Mouse (Mus musculus): ENCODE results near the gene Cspg5. TPM values are rescaled to one million over a fixed set of nuclear protein-coding genes. Genes with fewer than 3 reads are reported as not detected.

The Cspg5 gene
- polyA plus RNA-seq, 1 experiment from 2014 or later = 3.5 TPM

DNA sequence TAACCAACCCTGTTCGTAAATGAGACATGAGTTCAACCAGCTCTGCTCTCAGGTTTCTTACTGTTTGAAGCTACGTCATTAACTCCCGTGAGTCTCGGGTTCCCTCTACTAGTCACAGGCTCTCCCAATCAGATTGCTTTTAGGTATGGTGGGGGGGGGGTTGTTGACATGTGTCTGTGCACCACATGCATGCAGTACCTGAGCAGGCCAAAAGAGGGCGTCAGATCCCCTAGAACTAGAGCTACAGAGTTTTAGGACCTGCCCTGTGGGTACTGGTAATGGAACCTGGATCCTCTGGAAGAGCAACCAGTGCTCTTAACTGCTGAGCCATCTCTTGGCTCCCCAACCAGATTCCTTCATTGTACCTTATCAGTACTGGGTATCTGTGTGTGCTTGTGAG lies 32.3 kb downstream of the Cspg5 start:
- Histone ChIP-seq H3K27me3 (ENCODE audit: insufficient read depth, low read length) (no peaks in the 10 kb centered on the region), H3K9ac (no peak overlapping the region), H3K9me3 (ENCODE audit: low read depth, low read length) (no peaks in the 10 kb centered on the region), H3K36me3 (ENCODE audit: insufficient read depth) (no peaks in the 10 kb centered on the region), H3K4me3 (ENCODE audit: low read depth, low read length) (no peak overlapping the region), H3K4me1 (ENCODE audit: insufficient read depth) (no peaks in the 10 kb centered on the region), H3K27ac (ENCODE audit: low read depth) (no peak overlapping the region), H3K4me2 (no peak overlapping the region)
- WGBS = 60% methylated on average over 5 of the region's 5 CpGs
- no peak for ATAC-seq (ENCODE audit: insufficient read depth)
- peak; percentile 2; the same call in 1 of the 2 replicates for TF ChIP-seq CTCF (IDR thresholded peaks at IDR 0.05; ENCODE audit: low read depth)
- no peak for DNase-seq

DNA sequence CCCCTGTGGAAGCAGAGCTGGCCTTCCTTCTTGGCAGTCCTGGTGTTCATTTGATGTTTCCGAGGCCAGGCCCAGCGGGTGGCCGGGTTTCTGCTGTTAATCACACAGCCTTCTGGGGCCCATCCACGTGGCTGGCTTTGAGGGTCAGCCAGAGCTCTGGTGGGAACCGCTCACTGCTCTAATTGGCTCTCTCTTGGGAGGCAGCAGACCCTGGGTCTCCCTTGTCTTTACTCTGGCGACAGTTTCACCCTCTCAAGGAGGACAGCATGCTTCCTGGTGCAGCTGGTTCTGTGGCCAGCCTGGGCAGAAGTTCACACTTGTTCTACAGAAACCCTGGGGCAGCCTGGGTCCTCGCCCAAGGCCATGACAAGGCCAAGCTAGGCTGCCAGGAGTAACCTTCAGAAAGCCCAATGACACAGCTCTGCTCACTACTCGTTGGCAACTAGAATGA lies 33.9 kb downstream of the Cspg5 start:
- Histone ChIP-seq H3K4me2 (no peak overlapping the region), H3K4me3 (ENCODE audit: low read depth, low read length) (no peak overlapping the region), H3K9me3 (ENCODE audit: low read depth, low read length) (no peaks in the 10 kb centered on the region), H3K9ac (no peak overlapping the region), H3K27ac (ENCODE audit: low read depth) (no peak overlapping the region), H3K4me1 (ENCODE audit: insufficient read depth) (no peaks in the 10 kb centered on the region), H3K27me3 (ENCODE audit: insufficient read depth, low read length) (no peaks in the 10 kb centered on the region), H3K36me3 (ENCODE audit: insufficient read depth) (no peaks in the 10 kb centered on the region)
- ATAC-seq (ENCODE audit: insufficient read depth) = no peak
- no peak for TF ChIP-seq CTCF (IDR thresholded peaks at IDR 0.05; ENCODE audit: low read depth)
- no peak for DNase-seq
- WGBS = 37% methylated on average over 8 of the region's 8 CpGs

DNA sequence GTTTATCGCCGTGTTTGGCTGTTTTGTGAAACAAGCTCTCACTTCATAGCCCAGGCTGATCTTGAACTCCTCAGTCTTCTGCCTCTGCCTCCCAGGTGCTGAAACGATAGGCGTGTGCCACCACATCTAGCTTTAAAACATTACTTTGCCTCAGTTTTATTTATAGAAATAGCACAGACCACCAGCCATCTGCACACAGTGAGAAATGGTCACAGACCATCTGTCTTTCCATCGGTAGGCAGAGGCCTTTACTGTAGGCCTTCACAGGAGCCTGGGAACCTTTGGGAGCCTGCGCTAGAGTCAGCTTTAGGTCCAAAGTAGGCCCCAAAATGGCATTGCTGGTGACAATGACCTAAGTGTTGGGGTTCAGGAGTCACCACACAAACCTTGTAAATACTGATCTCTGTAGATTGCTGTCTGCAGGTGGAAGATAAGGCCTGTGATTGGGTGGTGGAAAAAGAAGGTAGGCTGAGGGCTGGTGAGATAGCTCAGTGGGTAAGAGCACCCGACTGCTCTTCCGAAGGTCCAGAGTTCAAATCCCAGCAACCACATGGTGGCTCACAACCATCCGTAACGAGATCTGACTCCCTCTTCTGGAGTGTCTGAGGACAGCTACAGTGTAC lies 40.6 kb downstream of the Cspg5 start:
- H3K9me3 ChIP-seq (ENCODE audit: low read depth, low read length) = no peaks in the 10 kb centered on the region
- ATAC-seq (ENCODE audit: insufficient read depth) (no peak), DNase-seq (no peak)
- no peak overlapping the region for H3K9ac ChIP-seq
- H3K36me3 ChIP-seq (ENCODE audit: insufficient read depth) = no peaks in the 10 kb centered on the region
- no peak overlapping the region for H3K4me2 ChIP-seq
- no peak for TF ChIP-seq CTCF (IDR thresholded peaks at IDR 0.05; ENCODE audit: low read depth)
- 88% methylated on average over 8 of the region's 10 CpGs for WGBS
- no peak overlapping the region for H3K4me3 ChIP-seq (ENCODE audit: low read depth, low read length)
- H3K27me3 ChIP-seq (ENCODE audit: insufficient read depth, low read length) = no peaks in the 10 kb centered on the region
- H3K27ac ChIP-seq (ENCODE audit: low read depth) = no peak overlapping the region
- no peaks in the 10 kb centered on the region for H3K4me1 ChIP-seq (ENCODE audit: insufficient read depth)

DNA sequence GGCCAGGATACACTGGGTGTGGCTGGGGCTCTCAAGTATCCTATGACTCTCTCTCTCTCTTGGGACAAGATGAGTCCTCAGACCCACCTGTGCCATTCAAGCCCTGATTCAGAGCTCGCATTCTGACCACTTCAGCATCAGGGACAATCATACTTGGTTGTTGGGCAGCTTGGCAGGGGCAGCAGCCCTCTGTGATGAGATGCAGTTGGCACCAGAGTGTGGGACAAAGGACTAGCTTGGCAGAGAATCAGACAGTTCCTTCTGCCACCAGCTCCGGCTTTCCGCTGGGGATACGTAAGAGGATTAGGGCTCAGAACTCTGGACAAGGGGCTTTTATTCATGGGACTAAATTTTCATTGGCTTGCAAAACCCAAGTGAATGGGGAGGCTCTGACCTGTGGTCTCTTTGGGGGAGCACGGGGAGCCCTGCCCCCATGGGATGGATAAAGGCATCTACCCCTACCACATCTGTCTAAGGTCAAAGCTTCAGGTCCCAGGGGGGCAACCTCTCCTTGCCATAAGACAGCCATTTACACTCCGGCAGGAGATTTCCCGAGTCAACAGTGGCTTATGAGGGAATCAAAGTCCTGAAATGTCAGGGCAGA lies 43.8 kb downstream of the Cspg5 start:
- no peak overlapping the region for H3K27ac ChIP-seq (ENCODE audit: low read depth)
- H3K4me1 ChIP-seq (ENCODE audit: insufficient read depth) = no peaks in the 10 kb centered on the region
- H3K9ac ChIP-seq = no peak overlapping the region
- ATAC-seq (ENCODE audit: insufficient read depth) = no peak
- no peak for DNase-seq
- H3K4me2 ChIP-seq = no peak overlapping the region
- 76% methylated on average over 7 of the region's 7 CpGs for WGBS
- H3K9me3 ChIP-seq (ENCODE audit: low read depth, low read length) = no peaks in the 10 kb centered on the region
- TF ChIP-seq CTCF (IDR thresholded peaks at IDR 0.05; ENCODE audit: low read depth) = no peak
- H3K4me3 ChIP-seq (ENCODE audit: low read depth, low read length) = no peak overlapping the region
- H3K27me3 ChIP-seq (ENCODE audit: insufficient read depth, low read length) = no peaks in the 10 kb centered on the region
- H3K36me3 ChIP-seq (ENCODE audit: insufficient read depth) = no peaks in the 10 kb centered on the region

DNA sequence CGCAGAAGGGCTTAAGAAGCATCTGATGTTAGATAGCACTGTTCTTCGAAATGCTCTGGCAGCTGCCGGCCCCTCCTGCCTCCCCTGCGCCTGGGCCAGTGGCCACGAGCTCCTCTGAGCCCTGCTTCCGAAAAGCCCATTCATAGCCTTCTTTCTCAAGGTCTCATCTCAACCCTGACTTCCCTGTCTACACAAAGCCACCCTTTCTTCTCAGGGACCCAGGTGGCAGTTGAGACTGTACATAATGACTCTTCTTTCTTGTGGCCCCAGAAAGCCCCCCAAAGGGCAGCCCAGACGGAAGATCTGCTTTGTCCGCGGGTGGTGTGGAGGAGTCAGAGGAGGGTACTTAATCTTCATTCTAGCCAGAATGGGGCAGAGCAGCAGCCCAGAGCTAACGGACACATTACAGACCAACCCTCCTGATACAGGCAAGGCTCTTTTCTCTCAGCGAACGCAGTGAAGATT lies 49.7 kb downstream of the Cspg5 start:
- no peak overlapping the region for H3K9ac ChIP-seq

DNA sequence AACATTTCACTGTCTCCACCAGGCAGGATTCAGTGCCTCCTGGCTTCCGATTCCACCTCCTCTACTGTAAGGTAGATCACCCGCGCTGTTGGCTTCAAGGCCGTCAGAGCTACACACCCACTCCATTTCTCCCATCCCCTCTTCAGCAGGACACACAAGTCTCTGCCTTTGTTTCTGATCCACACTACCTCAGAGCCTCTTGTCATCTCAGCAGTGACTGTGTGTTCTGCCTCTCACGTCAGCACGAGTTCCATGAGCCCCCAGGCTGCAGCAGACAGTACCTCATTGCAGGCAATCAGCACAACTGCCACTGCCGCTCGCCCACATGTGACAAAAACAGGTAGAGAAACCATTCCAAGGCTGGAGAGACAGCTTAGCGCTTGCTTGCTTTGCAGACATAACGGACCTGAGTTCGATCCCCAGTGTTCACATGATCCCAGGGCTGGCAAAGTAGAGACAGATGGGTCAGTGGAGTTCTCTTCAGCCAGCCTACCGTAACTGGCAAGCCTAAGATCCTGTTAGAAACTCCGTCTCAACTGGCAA lies 50.4 kb downstream of the Cspg5 start:
- TF ChIP-seq CTCF (IDR thresholded peaks at IDR 0.05; ENCODE audit: low read depth) = no peak
- DNase-seq (no peak), ATAC-seq (ENCODE audit: insufficient read depth) (no peak)
- WGBS = 81% methylated on average over 13 of the region's 13 CpGs
- H3K4me1 ChIP-seq (ENCODE audit: insufficient read depth) = no peaks in the 10 kb centered on the region
- no peak overlapping the region for H3K4me3 ChIP-seq (ENCODE audit: low read depth, low read length)
- H3K27me3 ChIP-seq (ENCODE audit: insufficient read depth, low read length) = no peaks in the 10 kb centered on the region
- no peaks in the 10 kb centered on the region for H3K36me3 ChIP-seq (ENCODE audit: insufficient read depth)
- H3K9ac ChIP-seq = no peak overlapping the region
- no peak overlapping the region for H3K27ac ChIP-seq (ENCODE audit: low read depth)
- H3K4me2 ChIP-seq = no peak overlapping the region
- H3K9me3 ChIP-seq (ENCODE audit: low read depth, low read length) = no peaks in the 10 kb centered on the region

More for the DNA sequence above, 49.7 kb downstream of the Cspg5 start:
- 67% methylated on average over 12 of the region's 12 CpGs for WGBS
- Histone ChIP-seq H3K36me3 (ENCODE audit: insufficient read depth) (no peaks in the 10 kb centered on the region), H3K9me3 (ENCODE audit: low read depth, low read length) (no peaks in the 10 kb centered on the region), H3K4me1 (ENCODE audit: insufficient read depth) (no peaks in the 10 kb centered on the region), H3K4me2 (no peak overlapping the region), H3K27me3 (ENCODE audit: insufficient read depth, low read length) (no peaks in the 10 kb centered on the region), H3K4me3 (ENCODE audit: low read depth, low read length) (no peak overlapping the region), H3K27ac (ENCODE audit: low read depth) (no peak overlapping the region)
- DNase-seq (no peak), ATAC-seq (ENCODE audit: insufficient read depth) (no peak)
- TF ChIP-seq CTCF (IDR thresholded peaks at IDR 0.05; ENCODE audit: low read depth) = no peak

DNA sequence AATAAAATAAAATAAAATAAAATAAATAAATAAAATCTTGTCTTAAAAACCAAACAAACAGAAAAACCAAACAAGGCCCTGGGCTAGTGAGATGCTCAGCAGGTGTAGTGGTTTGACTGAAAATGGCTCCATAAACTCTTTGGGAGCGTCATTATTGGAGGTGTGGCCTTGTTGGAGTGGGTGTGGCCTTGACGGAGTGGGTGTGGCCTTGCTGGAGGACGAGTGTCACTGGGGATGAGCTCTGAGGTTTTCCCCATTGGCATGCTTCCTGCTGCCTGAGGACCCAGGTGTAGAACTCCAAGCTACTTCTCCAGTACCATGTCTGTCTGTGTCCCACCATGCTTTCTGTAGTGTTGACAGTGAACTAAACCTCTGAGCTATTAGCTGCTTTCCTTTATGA lies 51.2 kb downstream of the Cspg5 start:
- Histone ChIP-seq H3K4me3 (ENCODE audit: low read depth, low read length) (no peak overlapping the region), H3K4me2 (no peak overlapping the region), H3K27ac (ENCODE audit: low read depth) (no peak overlapping the region), H3K4me1 (ENCODE audit: insufficient read depth) (no peaks in the 10 kb centered on the region), H3K9me3 (ENCODE audit: low read depth, low read length) (no peaks in the 10 kb centered on the region), H3K36me3 (ENCODE audit: insufficient read depth) (no peaks in the 10 kb centered on the region), H3K27me3 (ENCODE audit: insufficient read depth, low read length) (no peaks in the 10 kb centered on the region), H3K9ac (no peak overlapping the region)
- no peak for TF ChIP-seq CTCF (IDR thresholded peaks at IDR 0.05; ENCODE audit: low read depth)
- DNase-seq (no peak), ATAC-seq (ENCODE audit: insufficient read depth) (no peak)
- WGBS = 24% methylated on average over 3 of the region's 3 CpGs

All from lung, embryonic 14.5 days (tissue).